Mouse (Mus musculus): ENCODE results near the gene Rap1b.

- no peak for TF ChIP-seq POLR2A (IDR thresholded peaks at IDR 0.05; ENCODE audit: low read depth, low read length)
- TF ChIP-seq CTCF (conservative IDR thresholded peaks at IDR 0.05; ENCODE audit: insufficient read depth, insufficient read length, low read depth, low read length) = no peak
These were observed 20.8 kb upstream of the Rap1b start for GRCm38 (mm10) chr10:117866641-117867040.

Data from kidney, adult 2 months (tissue).